Mouse (Mus musculus): Measurements from ENCODE around the gene Gpr27. TPM values are rescaled to one million over a fixed set of nuclear protein-coding genes. Genes with fewer than 3 reads are reported as not detected.

Gpr27 gene
- total and polyA plus RNA-seq, 3 experiments = not detected

- Histone ChIP-seq H3K9me3 (replicated peaks; ENCODE audit: low read length) (no peaks in the 10 kb centered on the region), H3K36me3 (replicated peaks in 1 of 2; ENCODE audit: control insufficient read depth in 1 of 2, insufficient read depth in 1 of 2, low read length in 1 of 2) (peaks cover 0 to 39% of the 10 kb centered on the region in 2 experiments), H3K79me2 (replicated peaks; ENCODE audit: control insufficient read depth, extremely low read depth, insufficient read depth, poor library complexity, severe bottlenecking) (no peaks in the 10 kb centered on the region; the same call in 1 of the 2 replicates), H3K4me3 (replicated peaks in 1 of 3; ENCODE audit: low read depth in 2 of 3, low read length in 2 of 3, poor library complexity in 1 of 3) (no peak overlapping the region), H3K4me2 (ENCODE audit: insufficient read depth, low read depth, poor library complexity, severe bottlenecking) (no peak overlapping the region), H3K9ac (ENCODE audit: insufficient read depth, low read depth) (no peak overlapping the region), H3K4me1 (ENCODE audit: control insufficient read depth in 1 of 2, insufficient read depth in 2 of 2) (peaks cover 16 to 45% of the 10 kb centered on the region in 2 experiments), H3K27ac (ENCODE audit: insufficient read depth, low read depth) (no peak overlapping the region), H3K27me3 (replicated peaks) (no peaks in the 10 kb centered on the region)
- no peak for TF ChIP-seq MYC (IDR thresholded peaks at IDR 0.05; ENCODE audit: low read depth, low read length)
- TF ChIP-seq ZC3H11A (IDR thresholded peaks at IDR 0.05; ENCODE audit: low read depth, low read length) = no peak
- no peak for TF ChIP-seq MAFK (IDR thresholded peaks at IDR 0.05; ENCODE audit: insufficient replicate concordance, low read length)
- TF ChIP-seq NRF1 (IDR thresholded peaks at IDR 0.05; ENCODE audit: low read depth, low read length) = no peak
- TF ChIP-seq USF1 (IDR thresholded peaks at IDR 0.05; ENCODE audit: low read depth, low read length) = no peak
- DNase-seq (ENCODE audit: extremely low read depth) = no peak
- in situ Hi-C loops (cut with MboI; ENCODE audit: low pct_ligation_motif_present, low pct_unique_long_range_greater_than_20kb, low sequenced_read_pairs) (loop anchor here (25.0 kb wide), 1 partner anchor 129 kb away; no protein-coding TSS in a partner anchor), dilution Hi-C loops (cut with MboI; ENCODE audit: extremely low pct_ligation_motif_present, extremely low pct_unique_long_range_greater_than_20kb, low sequenced_read_pairs) (no loop called here)
Observed at GRCm38 (mm10) chr6:99658586-99658985, 33.9 kb upstream of the Gpr27 start.

DNA sequence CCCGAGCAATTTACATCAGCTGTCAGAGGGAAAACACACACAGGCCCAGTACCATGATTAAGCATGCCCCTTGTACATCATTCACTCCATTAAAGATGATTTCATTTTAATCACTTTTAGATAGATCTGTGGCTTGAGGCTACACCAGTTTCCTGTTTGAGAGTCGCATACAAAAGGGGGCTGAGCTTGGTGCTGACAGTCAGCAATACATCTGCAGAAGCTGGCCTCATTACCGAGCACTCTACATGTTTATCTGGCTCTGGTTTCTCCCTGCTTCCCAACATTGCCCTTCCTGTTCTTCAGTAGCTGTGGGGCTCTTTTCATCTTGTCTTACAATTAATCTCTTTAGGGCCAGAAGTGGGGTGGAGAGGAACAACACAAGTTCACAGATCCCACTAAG lies 32.0 kb upstream of the Gpr27 start:
- H3K4me2 ChIP-seq (ENCODE audit: insufficient read depth, low read depth, poor library complexity, severe bottlenecking) = no peak overlapping the region
- H3K27ac ChIP-seq (ENCODE audit: insufficient read depth, low read depth) = no peak overlapping the region
- no peaks in the 10 kb centered on the region for H3K9me3 ChIP-seq (replicated peaks; ENCODE audit: low read length)
- peaks cover 22 to 47% of the 10 kb centered on the region in 2 experiments for H3K4me1 ChIP-seq (ENCODE audit: control insufficient read depth in 1 of 2, insufficient read depth in 2 of 2)
- DNase-seq (ENCODE audit: extremely low read depth) = no peak
- no peak overlapping the region for H3K9ac ChIP-seq (ENCODE audit: insufficient read depth, low read depth)
- peaks cover 7% of the 10 kb centered on the region; the same call in 1 of the 2 replicates for H3K79me2 ChIP-seq (replicated peaks; ENCODE audit: control insufficient read depth, extremely low read depth, insufficient read depth, poor library complexity, severe bottlenecking)
- TF ChIP-seq HCFC1 (IDR thresholded peaks at IDR 0.05; ENCODE audit: low read depth, low read length) = no peak
- TF ChIP-seq CTCF (conservative IDR thresholded peaks at IDR 0.05 in 1 of 2, IDR thresholded peaks at IDR 0.05 in 1 of 2; ENCODE audit: low read depth in 2 of 2, low read length in 2 of 2) = no peak
- no peak for TF ChIP-seq USF2 (conservative IDR thresholded peaks at IDR 0.05; ENCODE audit: low read depth, low read length)
- no peak for TF ChIP-seq ETS1 (conservative IDR thresholded peaks at IDR 0.05; ENCODE audit: low read depth, low read length)
- no peak for TF ChIP-seq CHD2 (IDR thresholded peaks at IDR 0.05; ENCODE audit: low read length)
- no peak for TF ChIP-seq KAT2A (IDR thresholded peaks at IDR 0.05; ENCODE audit: insufficient replicate concordance, low read length)
- TF ChIP-seq NELFE (IDR thresholded peaks at IDR 0.05; ENCODE audit: low read depth, low read length) = no peak
- no peak for TF ChIP-seq ZMIZ1 (IDR thresholded peaks at IDR 0.05; ENCODE audit: low read depth, low read length)
- TF ChIP-seq ELF1 (IDR thresholded peaks at IDR 0.05; ENCODE audit: low read depth, low read length) = no peak
- no peak for TF ChIP-seq EP300 (IDR thresholded peaks at IDR 0.05; ENCODE audit: low read length)
- no peak for TF ChIP-seq USF1 (IDR thresholded peaks at IDR 0.05; ENCODE audit: low read depth, low read length)
- no peak for TF ChIP-seq MAFK (IDR thresholded peaks at IDR 0.05; ENCODE audit: insufficient replicate concordance, low read length)
- no peak for TF ChIP-seq E2F4 (IDR thresholded peaks at IDR 0.05; ENCODE audit: insufficient replicate concordance, low read depth, low read length)
- in situ Hi-C loops (cut with MboI; ENCODE audit: low pct_ligation_motif_present, low pct_unique_long_range_greater_than_20kb, low sequenced_read_pairs) = loop anchor here (25.0 kb wide), 1 partner anchor 127 kb away; no protein-coding TSS in a partner anchor
- H3K4me3 ChIP-seq (replicated peaks in 1 of 3; ENCODE audit: low read depth in 2 of 3, low read length in 2 of 3, poor library complexity in 1 of 3) = no peak overlapping the region
- no peaks in the 10 kb centered on the region for H3K27me3 ChIP-seq (replicated peaks)
- peaks cover 0 to 40% of the 10 kb centered on the region in 2 experiments for H3K36me3 ChIP-seq (replicated peaks in 1 of 2; ENCODE audit: control insufficient read depth in 1 of 2, insufficient read depth in 1 of 2, low read length in 1 of 2)
- dilution Hi-C loops (cut with MboI; ENCODE audit: extremely low pct_ligation_motif_present, extremely low pct_unique_long_range_greater_than_20kb, low sequenced_read_pairs) = no loop called here

All from CH12.LX (cell line).